Mouse (Mus musculus): Measurements from ENCODE around the gene Tnfrsf11a. TPM values are rescaled to one million over a fixed set of nuclear protein-coding genes. Genes with fewer than 3 reads are reported as not detected.

Gene Tnfrsf11a
- polyA plus RNA-seq, 1 experiment from 2014 or later = 0.82 TPM

DNA sequence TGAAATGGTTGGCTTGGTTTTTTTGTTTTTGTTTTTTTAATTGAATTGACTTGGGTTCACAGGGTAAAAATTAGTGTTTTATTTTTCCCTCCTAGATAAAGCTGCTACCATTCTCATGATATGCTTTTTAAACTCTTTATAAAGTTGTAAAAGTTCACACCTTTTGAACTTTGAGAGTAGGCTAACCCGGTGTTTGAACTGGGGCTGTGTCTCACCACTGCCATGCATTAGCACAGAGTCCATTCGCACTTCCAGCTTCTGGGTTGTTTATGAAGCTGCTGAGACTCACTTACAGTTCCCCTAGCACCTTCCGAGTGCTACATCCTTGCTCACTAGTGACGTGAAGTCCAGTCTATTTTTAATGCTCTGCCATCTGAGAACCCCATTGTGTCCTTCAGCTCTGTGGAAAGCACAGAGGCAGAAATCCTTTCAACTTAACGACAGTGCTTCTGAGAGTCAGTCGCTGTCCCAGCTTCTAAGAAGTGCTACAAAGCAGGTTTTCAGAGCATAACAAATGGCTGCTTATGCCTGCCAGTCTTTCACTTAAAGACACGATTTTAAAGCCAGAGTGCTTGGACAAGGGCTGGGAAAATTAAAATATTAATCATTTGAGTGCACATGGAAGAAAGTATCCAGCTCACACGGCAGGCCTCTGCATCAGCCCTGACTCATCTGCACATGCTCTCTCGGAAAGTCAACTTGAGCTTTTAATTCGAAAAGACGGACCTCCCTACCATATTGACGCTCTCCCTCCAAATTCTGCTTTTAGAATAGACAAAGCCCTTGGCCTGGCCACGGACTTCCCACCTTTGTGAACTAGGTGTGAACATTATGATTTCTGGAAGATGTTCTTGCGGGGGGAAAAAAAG is 34.1 kb downstream of the Tnfrsf11a start:
- Histone ChIP-seq H3K4me3 (ENCODE audit: low read depth, low read length) (no peak overlapping the region), H3K4me1 (ENCODE audit: control insufficient read depth, insufficient read depth, low read length) (no peaks in the 10 kb centered on the region), H3K36me3 (ENCODE audit: control insufficient read depth, insufficient read depth, low read length) (no peaks in the 10 kb centered on the region), H3K27ac (ENCODE audit: low read depth, low read length) (no peak overlapping the region), H3K4me2 (ENCODE audit: low read depth, low read length) (no peak overlapping the region), H3K9ac (replicated peaks; ENCODE audit: low read depth, low read length) (no peak overlapping the region), H3K27me3 (ENCODE audit: control insufficient read depth, insufficient read depth, low read length) (no peaks in the 10 kb centered on the region), H3K9me3 (ENCODE audit: control insufficient read depth, low read length) (no peaks in the 10 kb centered on the region)
- ATAC-seq (ENCODE audit: low read depth) = no peak
- 49% methylated on average over 14 of the region's 14 CpGs for WGBS

GRCm38 (mm10) chr1:105815310-105815709 is 34.8 kb downstream of the Tnfrsf11a start:
- Histone ChIP-seq H3K9ac (replicated peaks; ENCODE audit: low read depth, low read length) (no peak overlapping the region), H3K4me2 (ENCODE audit: low read depth, low read length) (no peak overlapping the region), H3K36me3 (ENCODE audit: control insufficient read depth, insufficient read depth, low read length) (no peaks in the 10 kb centered on the region), H3K27ac (ENCODE audit: low read depth, low read length) (no peak overlapping the region), H3K4me3 (ENCODE audit: low read depth, low read length) (no peak overlapping the region), H3K9me3 (ENCODE audit: control insufficient read depth, low read length) (no peaks in the 10 kb centered on the region), H3K27me3 (ENCODE audit: control insufficient read depth, insufficient read depth, low read length) (no peaks in the 10 kb centered on the region), H3K4me1 (ENCODE audit: control insufficient read depth, insufficient read depth, low read length) (no peaks in the 10 kb centered on the region)
- ATAC-seq (ENCODE audit: low read depth) = no peak
- WGBS = 36% methylated on average over 1 of the region's 2 CpGs

- Histone ChIP-seq H3K36me3 (ENCODE audit: control insufficient read depth, insufficient read depth, low read length) (no peaks in the 10 kb centered on the region), H3K4me3 (ENCODE audit: low read depth, low read length) (no peak overlapping the region), H3K9ac (replicated peaks; ENCODE audit: low read depth, low read length) (no peak overlapping the region), H3K9me3 (ENCODE audit: control insufficient read depth, low read length) (no peaks in the 10 kb centered on the region), H3K4me1 (ENCODE audit: control insufficient read depth, insufficient read depth, low read length) (no peaks in the 10 kb centered on the region), H3K27me3 (ENCODE audit: control insufficient read depth, insufficient read depth, low read length) (no peaks in the 10 kb centered on the region), H3K27ac (ENCODE audit: low read depth, low read length) (no peak overlapping the region), H3K4me2 (ENCODE audit: low read depth, low read length) (no peak overlapping the region)
- 94% methylated on average over 3 of the region's 3 CpGs for WGBS
- ATAC-seq (ENCODE audit: low read depth) = no peak
Measured at GRCm38 (mm10) chr1:105815736-105816135, 35.2 kb downstream of the Tnfrsf11a start.

- no peaks in the 10 kb centered on the region for H3K9me3 ChIP-seq (ENCODE audit: control insufficient read depth, low read length)
- H3K4me2 ChIP-seq (ENCODE audit: low read depth, low read length) = no peak overlapping the region
- 35% methylated on average over 6 of the region's 6 CpGs for WGBS
- H3K27ac ChIP-seq (ENCODE audit: low read depth, low read length) = no peak overlapping the region
- no peak overlapping the region for H3K4me3 ChIP-seq (ENCODE audit: low read depth, low read length)
- H3K4me1 ChIP-seq (ENCODE audit: control insufficient read depth, insufficient read depth, low read length) = no peaks in the 10 kb centered on the region
- no peaks in the 10 kb centered on the region for H3K27me3 ChIP-seq (ENCODE audit: control insufficient read depth, insufficient read depth, low read length)
- no peak for ATAC-seq (ENCODE audit: low read depth)
- no peaks in the 10 kb centered on the region for H3K36me3 ChIP-seq (ENCODE audit: control insufficient read depth, insufficient read depth, low read length)
- H3K9ac ChIP-seq (replicated peaks; ENCODE audit: low read depth, low read length) = no peak overlapping the region
Measured at GRCm38 (mm10) chr1:105819031-105819430, 38.5 kb downstream of the Tnfrsf11a start.

- Histone ChIP-seq H3K4me2 (ENCODE audit: low read depth, low read length) (no peak overlapping the region), H3K36me3 (ENCODE audit: control insufficient read depth, insufficient read depth, low read length) (no peaks in the 10 kb centered on the region), H3K4me1 (ENCODE audit: control insufficient read depth, insufficient read depth, low read length) (no peaks in the 10 kb centered on the region), H3K9me3 (ENCODE audit: control insufficient read depth, low read length) (no peaks in the 10 kb centered on the region), H3K9ac (replicated peaks; ENCODE audit: low read depth, low read length) (no peak overlapping the region), H3K27ac (ENCODE audit: low read depth, low read length) (no peak overlapping the region), H3K27me3 (ENCODE audit: control insufficient read depth, insufficient read depth, low read length) (no peaks in the 10 kb centered on the region), H3K4me3 (ENCODE audit: low read depth, low read length) (no peak overlapping the region)
- no peak for ATAC-seq (ENCODE audit: low read depth)
- WGBS = 67% methylated on average over 7 of the region's 7 CpGs
Measured at GRCm38 (mm10) chr1:105819740-105820139, 39.2 kb downstream of the Tnfrsf11a start.

- Histone ChIP-seq H3K27ac (ENCODE audit: low read depth, low read length) (no peak overlapping the region), H3K4me3 (ENCODE audit: low read depth, low read length) (no peak overlapping the region), H3K9me3 (ENCODE audit: control insufficient read depth, low read length) (no peaks in the 10 kb centered on the region), H3K27me3 (ENCODE audit: control insufficient read depth, insufficient read depth, low read length) (no peaks in the 10 kb centered on the region), H3K4me2 (ENCODE audit: low read depth, low read length) (no peak overlapping the region), H3K9ac (replicated peaks; ENCODE audit: low read depth, low read length) (no peak overlapping the region), H3K36me3 (ENCODE audit: control insufficient read depth, insufficient read depth, low read length) (no peaks in the 10 kb centered on the region), H3K4me1 (ENCODE audit: control insufficient read depth, insufficient read depth, low read length) (no peaks in the 10 kb centered on the region)
- no peak for ATAC-seq (ENCODE audit: low read depth)
- WGBS = 96% methylated on average over 4 of the region's 4 CpGs
Measured at GRCm38 (mm10) chr1:105824356-105824755, 43.8 kb downstream of the Tnfrsf11a start.

DNA sequence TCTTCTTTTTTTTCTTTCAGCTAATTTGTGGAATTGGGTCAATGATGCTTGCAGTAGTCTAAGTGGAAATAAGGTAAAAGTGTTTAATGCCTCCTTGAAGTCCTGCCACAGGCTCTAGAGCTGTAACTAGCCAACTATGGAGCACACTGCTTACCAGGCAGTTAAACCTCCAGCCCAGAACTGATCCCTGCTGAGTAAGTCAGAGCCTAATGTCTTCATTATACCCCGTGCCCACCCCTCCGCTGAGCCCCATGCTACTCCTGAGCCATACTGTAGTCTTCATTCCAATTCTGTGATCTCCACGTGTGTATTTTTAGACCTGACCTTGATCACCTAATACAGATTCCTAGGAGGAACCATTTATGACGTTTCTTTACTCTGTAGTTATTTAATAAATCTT is 44.5 kb downstream of the Tnfrsf11a start:
- 69% methylated on average over 4 of the region's 4 CpGs for WGBS
- Histone ChIP-seq H3K27ac (ENCODE audit: low read depth, low read length) (no peak overlapping the region), H3K4me2 (ENCODE audit: low read depth, low read length) (no peak overlapping the region), H3K4me3 (ENCODE audit: low read depth, low read length) (no peak overlapping the region), H3K4me1 (ENCODE audit: control insufficient read depth, insufficient read depth, low read length) (no peaks in the 10 kb centered on the region), H3K27me3 (ENCODE audit: control insufficient read depth, insufficient read depth, low read length) (no peaks in the 10 kb centered on the region), H3K36me3 (ENCODE audit: control insufficient read depth, insufficient read depth, low read length) (no peaks in the 10 kb centered on the region), H3K9me3 (ENCODE audit: control insufficient read depth, low read length) (no peaks in the 10 kb centered on the region), H3K9ac (replicated peaks; ENCODE audit: low read depth, low read length) (no peak overlapping the region)
- peak; percentile 52; the same call in 1 of the 2 replicates for ATAC-seq (ENCODE audit: low read depth)

DNA sequence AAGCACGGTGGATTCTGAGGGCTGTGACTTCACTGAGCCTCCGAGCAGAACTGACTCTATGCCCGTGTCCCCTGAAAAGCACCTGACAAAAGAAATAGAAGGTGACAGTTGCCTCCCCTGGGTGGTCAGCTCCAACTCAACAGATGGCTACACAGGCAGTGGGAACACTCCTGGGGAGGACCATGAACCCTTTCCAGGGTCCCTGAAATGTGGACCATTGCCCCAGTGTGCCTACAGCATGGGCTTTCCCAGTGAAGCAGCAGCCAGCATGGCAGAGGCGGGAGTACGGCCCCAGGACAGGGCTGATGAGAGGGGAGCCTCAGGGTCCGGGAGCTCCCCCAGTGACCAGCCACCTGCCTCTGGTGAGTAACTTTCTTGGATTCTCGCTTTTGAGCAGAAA is 46.9 kb downstream of the Tnfrsf11a start:
- Histone ChIP-seq H3K4me3 (ENCODE audit: low read depth, low read length) (no peak overlapping the region), H3K27ac (ENCODE audit: low read depth, low read length) (no peak overlapping the region), H3K36me3 (ENCODE audit: control insufficient read depth, insufficient read depth, low read length) (no peaks in the 10 kb centered on the region), H3K4me1 (ENCODE audit: control insufficient read depth, insufficient read depth, low read length) (no peaks in the 10 kb centered on the region), H3K9ac (replicated peaks; ENCODE audit: low read depth, low read length) (no peak overlapping the region), H3K4me2 (ENCODE audit: low read depth, low read length) (no peak overlapping the region), H3K27me3 (ENCODE audit: control insufficient read depth, insufficient read depth, low read length) (no peaks in the 10 kb centered on the region), H3K9me3 (ENCODE audit: control insufficient read depth, low read length) (no peaks in the 10 kb centered on the region)
- 88% methylated on average over 7 of the region's 7 CpGs for WGBS
- no peak for ATAC-seq (ENCODE audit: low read depth)

GRCm38 (mm10) chr1:105827786-105828345 is 47.3 kb downstream of the Tnfrsf11a start:
- no peaks in the 10 kb centered on the region for H3K27me3 ChIP-seq (ENCODE audit: control insufficient read depth, insufficient read depth, low read length)
- 91% methylated on average over 8 of the region's 8 CpGs for WGBS
- ATAC-seq (ENCODE audit: low read depth) = no peak

More at GRCm38 (mm10) chr1:105827786-105828345, 47.3 kb downstream of the Tnfrsf11a start:
- Histone ChIP-seq H3K4me1 (ENCODE audit: control insufficient read depth, insufficient read depth, low read length) (no peaks in the 10 kb centered on the region), H3K36me3 (ENCODE audit: control insufficient read depth, insufficient read depth, low read length) (no peaks in the 10 kb centered on the region), H3K27ac (ENCODE audit: low read depth, low read length) (no peak overlapping the region), H3K9ac (replicated peaks; ENCODE audit: low read depth, low read length) (no peak overlapping the region), H3K4me3 (ENCODE audit: low read depth, low read length) (no peak overlapping the region), H3K9me3 (ENCODE audit: control insufficient read depth, low read length) (no peaks in the 10 kb centered on the region), H3K4me2 (ENCODE audit: low read depth, low read length) (no peak overlapping the region)

Measured in neural tube, embryonic 14.5 days (tissue).